Mouse (Mus musculus) cerebellum, adult 2 months (tissue): Measurements from ENCODE around the gene Map4k2. TPM values are rescaled to one million over a fixed set of nuclear protein-coding genes. Genes with fewer than 3 reads are reported as not detected.

Source experiments
- DNase-seq, 2 experiments: peaks; one replicate each; pipeline ENCODE4 v3.0.0; 2021
- H3K27ac ChIP-seq: fragments of 200-500 bp; 2 replicates; pipeline ENCODE4 v1.5.1; 2012; ENCODE audit warnings: low read length, control low read depth, inconsistent platforms; ENCODE audit not compliant: insufficient read depth
- H3K27me3 ChIP-seq: fragments of 200-500 bp; 2 replicates; pipeline ENCODE4 v1.6.1; 2012; ENCODE audit warnings: inconsistent platforms, mild to moderate bottlenecking, low read length, moderate library complexity; ENCODE audit not compliant: control insufficient read depth, insufficient read depth
- H3K4me1 ChIP-seq: fragments of 200-500 bp; 2 replicates; pipeline ENCODE4 v1.6.1; 2011; ENCODE audit warnings: low read length; ENCODE audit not compliant: control insufficient read depth, insufficient read depth
- H3K4me3 ChIP-seq: fragments of 200-500 bp; replicated peaks from 2 replicates; pipeline ENCODE3; 2011; ENCODE audit warnings: mild to moderate bottlenecking, low read depth, low read length, control low read depth; ENCODE audit not compliant: insufficient read depth
- CTCF ChIP-seq: fragments of 200-500 bp; IDR thresholded peaks from 2 replicates; pipeline ENCODE4 v1.5.1; 2011; ENCODE audit warnings: low read depth, mild to moderate bottlenecking, control low read depth, low read length, moderate library complexity, borderline replicate concordance; ENCODE audit not compliant: insufficient read depth
- POLR2A ChIP-seq: fragments of 200-500 bp; IDR thresholded peaks from 2 replicates; pipeline ENCODE4 v1.6.1; 2011; ENCODE audit warnings: low read length, control low read depth, borderline replicate concordance; ENCODE audit not compliant: insufficient read depth
- WGBS: fragments of 180-500 bp; shearing (Covaris S2); methylation state at CpG from one replicate; pipeline ENCODE4 v1.1.7; 2018; 5-methylcytosine and 5-hydroxymethylcytosine counted together
- polyA plus RNA-seq: library from polyadenylated mRNA; depleted of rRNA; stranded (reverse); fragments of >200 nt; gene quantifications from 2 replicates; pipeline ENCODE4 v1.2.3, GENCODE M21; 2012

Map4k2 gene
- polyA plus RNA-seq, 1 experiment = 317 TPM

DNA sequence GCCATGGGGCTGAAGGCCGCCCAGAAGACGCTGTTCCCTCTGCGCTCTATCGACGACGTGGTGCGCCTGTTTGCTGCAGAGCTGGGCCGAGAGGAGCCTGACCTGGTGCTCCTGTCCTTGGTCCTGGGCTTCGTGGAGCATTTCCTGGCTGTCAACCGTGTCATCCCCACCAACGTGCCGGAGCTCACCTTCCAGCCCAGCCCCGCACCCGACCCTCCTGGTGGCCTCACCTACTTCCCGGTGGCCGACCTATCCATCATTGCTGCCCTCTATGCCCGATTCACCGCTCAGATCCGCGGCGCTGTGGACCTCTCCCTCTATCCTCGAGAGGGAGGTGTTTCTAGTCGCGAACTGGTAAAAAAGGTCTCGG lies 5.5 kb upstream of the Map4k2 start:
- under 1% methylated on average over 25 of the region's 25 CpGs for WGBS
- peak overlapping the region; percentile 68 for H3K4me3 ChIP-seq
- H3K4me1 ChIP-seq = peaks cover 12% of the 10 kb centered on the region
- peak overlapping the region; percentile 53; the same call in 1 of the 2 replicates for H3K27ac ChIP-seq
- H3K27me3 ChIP-seq = no peaks in the 10 kb centered on the region
- DNase-seq = peak; percentile 40 to 54
- TF ChIP-seq CTCF (no peak), POLR2A (no peak)

DNA sequence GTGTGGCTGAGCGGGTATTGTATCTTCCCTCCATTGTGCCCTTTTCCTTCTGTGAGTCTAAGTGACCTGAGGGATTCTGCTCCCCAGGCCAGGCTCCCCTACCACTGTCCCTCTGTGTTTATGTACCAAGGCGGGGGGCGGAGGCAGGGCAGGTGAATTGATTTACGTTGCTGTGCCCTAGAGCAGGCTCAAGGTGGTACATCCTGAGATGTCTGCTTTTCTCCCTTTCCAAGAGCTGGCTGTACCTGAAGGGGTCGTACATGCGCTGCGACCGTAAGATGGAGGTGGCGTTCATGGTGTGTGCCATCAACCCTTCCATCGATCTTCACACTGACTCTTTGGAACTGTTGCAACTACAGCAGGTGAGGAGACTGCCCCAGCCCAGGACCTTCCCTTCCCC lies 4.0 kb upstream of the Map4k2 start:
- Histone ChIP-seq H3K27ac (no peak overlapping the region), H3K4me3 (no peak overlapping the region), H3K4me1 (peaks cover 15% of the 10 kb centered on the region), H3K27me3 (no peaks in the 10 kb centered on the region)
- TF ChIP-seq POLR2A (no peak), CTCF (no peak)
- DNase-seq = no peak
- WGBS = 87% methylated on average over 10 of the region's 10 CpGs

- Histone ChIP-seq H3K4me1 (peaks cover 26% of the 10 kb centered on the region), H3K4me3 (no peak overlapping the region), H3K27me3 (no peaks in the 10 kb centered on the region), H3K27ac (no peak overlapping the region)
- DNase-seq = no peak
- TF ChIP-seq POLR2A (no peak), CTCF (no peak)
- WGBS = 90% methylated on average over 7 of the region's 7 CpGs
These were observed 2.8 kb upstream of the Map4k2 start for GRCm38 (mm10) chr19:6338171-6338570.

GRCm38 (mm10) chr19:6338716-6339115 lies 2.2 kb upstream of the Map4k2 start:
- Histone ChIP-seq H3K27ac (no peak overlapping the region), H3K27me3 (no peaks in the 10 kb centered on the region), H3K4me3 (no peak overlapping the region), H3K4me1 (peaks cover 29% of the 10 kb centered on the region)
- no peak for DNase-seq
- no peak for TF ChIP-seq POLR2A
- TF ChIP-seq CTCF = no peak
- WGBS = 93% methylated on average over 11 of the region's 11 CpGs

GRCm38 (mm10) chr19:6339191-6339590 lies 1.7 kb upstream of the Map4k2 start:
- Histone ChIP-seq H3K27ac (no peak overlapping the region), H3K4me3 (no peak overlapping the region), H3K4me1 (peaks cover 33% of the 10 kb centered on the region), H3K27me3 (no peaks in the 10 kb centered on the region)
- 93% methylated on average over 6 of the region's 6 CpGs for WGBS
- no peak for DNase-seq
- no peak for TF ChIP-seq CTCF
- no peak for TF ChIP-seq POLR2A

GRCm38 (mm10) chr19:6339890-6340504 lies 938 bp upstream of the Map4k2 start:
- peaks cover 33% of the 10 kb centered on the region for H3K4me1 ChIP-seq
- H3K27me3 ChIP-seq = no peaks in the 10 kb centered on the region
- DNase-seq = no peak
- TF ChIP-seq POLR2A = no peak
- no peak for TF ChIP-seq CTCF
- WGBS = 68% methylated on average over 15 of the region's 15 CpGs
- no peak overlapping the region for H3K4me3 ChIP-seq
- H3K27ac ChIP-seq = 0 out of 2 replicates have a peak overlapping the region, but pooled peaks have one; percentile 46

GRCm38 (mm10) chr19:6341453-6342077 lies 630 bp downstream of the Map4k2 start:
- Histone ChIP-seq H3K27me3 (no peaks in the 10 kb centered on the region), H3K4me3 (peak overlapping the region; percentile 65), H3K4me1 (peaks cover 30% of the 10 kb centered on the region), H3K27ac (0 out of 2 replicates have a peak overlapping the region, but pooled peaks have one; percentile 36)
- TF ChIP-seq CTCF = no peak
- WGBS = 3% methylated on average over 23 of the region's 23 CpGs
- DNase-seq = no peak

GRCm38 (mm10) chr19:6342276-6342933 lies 1.5 kb downstream of the Map4k2 start:
- H3K4me1 ChIP-seq = peaks cover 25% of the 10 kb centered on the region
- no peaks in the 10 kb centered on the region for H3K27me3 ChIP-seq
- TF ChIP-seq POLR2A (no peak), CTCF (no peak)
- DNase-seq = no peak
- H3K27ac ChIP-seq = no peak overlapping the region
- H3K4me3 ChIP-seq = no peak overlapping the region
- 47% methylated on average over 5 of the region's 5 CpGs for WGBS
